Mouse (Mus musculus): ENCODE measurements at regions not wholly inside any gene's neighbourhood (a gene's known extent, or its start where the extent isn't known, plus 50 kb on each side); places are given as distances from the start of the nearest gene placed in this dataset.

GRCm38 (mm10) chr1:60659041-60659440 is 57.6 kb upstream of the Cd28 start:
- TF ChIP-seq CTCF (IDR thresholded peaks at IDR 0.05) (no peak), EP300 (IDR thresholded peaks at IDR 0.05) (no peak)
